Mouse (Mus musculus): Measurements from ENCODE around the gene Cntnap2. TPM values are rescaled to one million over a fixed set of nuclear protein-coding genes. Genes with fewer than 3 reads are reported as not detected.

Cntnap2 gene
- polyA plus RNA-seq, 1 experiment, result not detected

- Histone ChIP-seq H3K27me3 (ENCODE audit: control insufficient read depth, insufficient read depth, insufficient read length) (no peaks in the 10 kb centered on the region), H3K79me2 (ENCODE audit: control insufficient read depth, insufficient read depth) (no peaks in the 10 kb centered on the region), H3K4me3 (no peak overlapping the region), H3ac (ENCODE audit: control insufficient read depth, insufficient read length) (no peak overlapping the region), H3K36me3 (ENCODE audit: control insufficient read depth, insufficient read depth) (no peaks in the 10 kb centered on the region), H3K4me2 (ENCODE audit: low read depth) (no peak overlapping the region)
- TF ChIP-seq POLR2A (IDR thresholded peaks at IDR 0.05; ENCODE audit: insufficient read length, low read depth), result no peak
- no peak for TF ChIP-seq TCF12 (IDR thresholded peaks at IDR 0.05; ENCODE audit: insufficient read depth, poor library complexity, severe bottlenecking)
- no peak for TF ChIP-seq CEBPB (IDR thresholded peaks at IDR 0.05; ENCODE audit: insufficient read depth, poor library complexity, severe bottlenecking)
- no peak for TF ChIP-seq REST (IDR thresholded peaks at IDR 0.05; ENCODE audit: insufficient read depth, insufficient read length)
- TF ChIP-seq POLR2AphosphoS2 (IDR thresholded peaks at IDR 0.05; ENCODE audit: insufficient read length, low read depth), result no peak
- TF ChIP-seq TCF3 (IDR thresholded peaks at IDR 0.05; ENCODE audit: insufficient read length, low read depth), result no peak
- TF ChIP-seq USF1 (IDR thresholded peaks at IDR 0.05; ENCODE audit: low read depth), result no peak
- TF ChIP-seq MYOD1 (IDR thresholded peaks at IDR 0.05; ENCODE audit: control insufficient read depth in 1 of 3, insufficient read length in 2 of 3, low read depth in 2 of 3), result no peak
- no peak for TF ChIP-seq MYOG (IDR thresholded peaks at IDR 0.05; ENCODE audit: control insufficient read depth in 1 of 3, insufficient read depth in 1 of 3, insufficient read length in 2 of 3, low read depth in 2 of 3)
- TF ChIP-seq MAX (IDR thresholded peaks at IDR 0.05; ENCODE audit: low read depth), result no peak
- TF ChIP-seq E2F4 (IDR thresholded peaks at IDR 0.05; ENCODE audit: insufficient read depth), result no peak
- no peak for TF ChIP-seq SRF (IDR thresholded peaks at IDR 0.05; ENCODE audit: control insufficient read depth, insufficient read length, low read depth)
Measured at GRCm38 (mm10) chr6:47014886-47015586, 1955.9 kb downstream of the Cntnap2 start.

GRCm38 (mm10) chr6:47026064-47026686 lies 1967.0 kb downstream of the Cntnap2 start:
- TF ChIP-seq POLR2A (IDR thresholded peaks at IDR 0.05; ENCODE audit: insufficient read length, low read depth), result no peak
- H3K27me3 ChIP-seq (ENCODE audit: control insufficient read depth, insufficient read depth, insufficient read length), result no peaks in the 10 kb centered on the region
- no peak overlapping the region for H3K4me2 ChIP-seq (ENCODE audit: low read depth)
- no peak overlapping the region for H3ac ChIP-seq (ENCODE audit: control insufficient read depth, insufficient read length)
- H3K79me2 ChIP-seq (ENCODE audit: control insufficient read depth, insufficient read depth), result no peaks in the 10 kb centered on the region
- H3K4me3 ChIP-seq, result no peak overlapping the region
- no peaks in the 10 kb centered on the region for H3K36me3 ChIP-seq (ENCODE audit: control insufficient read depth, insufficient read depth)

GRCm38 (mm10) chr6:47031362-47031761 lies 1972.2 kb downstream of the Cntnap2 start:
- TF ChIP-seq E2F4 (IDR thresholded peaks at IDR 0.05; ENCODE audit: insufficient read depth) (no peak), POLR2A (IDR thresholded peaks at IDR 0.05; ENCODE audit: insufficient read length, low read depth) (no peak), TCF12 (IDR thresholded peaks at IDR 0.05; ENCODE audit: insufficient read depth, poor library complexity, severe bottlenecking) (no peak)
- no peaks in the 10 kb centered on the region for H3K36me3 ChIP-seq (ENCODE audit: control insufficient read depth, insufficient read depth)
- no peak overlapping the region for H3K4me2 ChIP-seq (ENCODE audit: low read depth)
- H3K79me2 ChIP-seq (ENCODE audit: control insufficient read depth, insufficient read depth), result no peaks in the 10 kb centered on the region
- H3ac ChIP-seq (ENCODE audit: control insufficient read depth, insufficient read length), result no peak overlapping the region
- H3K27me3 ChIP-seq (ENCODE audit: control insufficient read depth, insufficient read depth, insufficient read length), result no peaks in the 10 kb centered on the region
- no peak overlapping the region for H3K4me3 ChIP-seq

GRCm38 (mm10) chr6:47042602-47043001 lies 1983.4 kb downstream of the Cntnap2 start:
- Histone ChIP-seq H3K27me3 (ENCODE audit: control insufficient read depth, insufficient read depth, insufficient read length) (no peaks in the 10 kb centered on the region), H3ac (ENCODE audit: control insufficient read depth, insufficient read length) (no peak overlapping the region)
- TF ChIP-seq MYOG (IDR thresholded peaks at IDR 0.05; ENCODE audit: control insufficient read depth in 1 of 3, insufficient read depth in 1 of 3, insufficient read length in 2 of 3, low read depth in 2 of 3) (no peak), REST (IDR thresholded peaks at IDR 0.05; ENCODE audit: insufficient read depth, insufficient read length) (no peak), MAX (IDR thresholded peaks at IDR 0.05; ENCODE audit: low read depth) (no peak), TCF12 (IDR thresholded peaks at IDR 0.05; ENCODE audit: insufficient read depth, poor library complexity, severe bottlenecking) (no peak), SRF (IDR thresholded peaks at IDR 0.05; ENCODE audit: control insufficient read depth, insufficient read length, low read depth) (no peak), CEBPB (IDR thresholded peaks at IDR 0.05; ENCODE audit: insufficient read depth, poor library complexity, severe bottlenecking) (no peak), POLR2A (IDR thresholded peaks at IDR 0.05; ENCODE audit: insufficient read length, low read depth) (no peak), USF1 (IDR thresholded peaks at IDR 0.05; ENCODE audit: low read depth) (no peak), TCF3 (IDR thresholded peaks at IDR 0.05; ENCODE audit: insufficient read length, low read depth) (no peak), POLR2AphosphoS2 (IDR thresholded peaks at IDR 0.05; ENCODE audit: insufficient read length, low read depth) (no peak), MYOD1 (IDR thresholded peaks at IDR 0.05; ENCODE audit: control insufficient read depth in 1 of 3, insufficient read length in 2 of 3, low read depth in 2 of 3) (no peak), E2F4 (IDR thresholded peaks at IDR 0.05; ENCODE audit: insufficient read depth) (no peak)

GRCm38 (mm10) chr6:47043586-47043985 lies 1984.4 kb downstream of the Cntnap2 start:
- no peak overlapping the region for H3K4me3 ChIP-seq

More at GRCm38 (mm10) chr6:47042602-47043001, 1983.4 kb downstream of the Cntnap2 start:
- Histone ChIP-seq H3K4me3 (no peak overlapping the region), H3K4me2 (ENCODE audit: low read depth) (no peak overlapping the region), H3K79me2 (ENCODE audit: control insufficient read depth, insufficient read depth) (no peaks in the 10 kb centered on the region), H3K36me3 (ENCODE audit: control insufficient read depth, insufficient read depth) (no peaks in the 10 kb centered on the region)

More at GRCm38 (mm10) chr6:47043586-47043985, 1984.4 kb downstream of the Cntnap2 start:
- no peak overlapping the region for H3ac ChIP-seq (ENCODE audit: control insufficient read depth, insufficient read length)
- H3K27me3 ChIP-seq (ENCODE audit: control insufficient read depth, insufficient read depth, insufficient read length), result no peaks in the 10 kb centered on the region
- no peaks in the 10 kb centered on the region for H3K36me3 ChIP-seq (ENCODE audit: control insufficient read depth, insufficient read depth)
- H3K4me2 ChIP-seq (ENCODE audit: low read depth), result no peak overlapping the region
- no peaks in the 10 kb centered on the region for H3K79me2 ChIP-seq (ENCODE audit: control insufficient read depth, insufficient read depth)
- no peak for TF ChIP-seq CEBPB (IDR thresholded peaks at IDR 0.05; ENCODE audit: insufficient read depth, poor library complexity, severe bottlenecking)
- TF ChIP-seq REST (IDR thresholded peaks at IDR 0.05; ENCODE audit: insufficient read depth, insufficient read length), result no peak
- TF ChIP-seq MYOD1 (IDR thresholded peaks at IDR 0.05; ENCODE audit: control insufficient read depth in 1 of 3, insufficient read length in 2 of 3, low read depth in 2 of 3), result no peak
- TF ChIP-seq POLR2A (IDR thresholded peaks at IDR 0.05; ENCODE audit: insufficient read length, low read depth), result no peak
- TF ChIP-seq TCF3 (IDR thresholded peaks at IDR 0.05; ENCODE audit: insufficient read length, low read depth), result no peak
- TF ChIP-seq SRF (IDR thresholded peaks at IDR 0.05; ENCODE audit: control insufficient read depth, insufficient read length, low read depth), result no peak
- TF ChIP-seq TCF12 (IDR thresholded peaks at IDR 0.05; ENCODE audit: insufficient read depth, poor library complexity, severe bottlenecking), result no peak
- TF ChIP-seq E2F4 (IDR thresholded peaks at IDR 0.05; ENCODE audit: insufficient read depth), result no peak
- TF ChIP-seq MAX (IDR thresholded peaks at IDR 0.05; ENCODE audit: low read depth), result no peak
- TF ChIP-seq MYOG (IDR thresholded peaks at IDR 0.05; ENCODE audit: control insufficient read depth in 1 of 3, insufficient read depth in 1 of 3, insufficient read length in 2 of 3, low read depth in 2 of 3), result no peak
- TF ChIP-seq USF1 (IDR thresholded peaks at IDR 0.05; ENCODE audit: low read depth), result no peak
- no peak for TF ChIP-seq POLR2AphosphoS2 (IDR thresholded peaks at IDR 0.05; ENCODE audit: insufficient read length, low read depth)
